Mouse (Mus musculus) CH12.LX (cell line): Measurements from ENCODE around the gene Babam2. TPM values are rescaled to one million over a fixed set of nuclear protein-coding genes. Genes with fewer than 3 reads are reported as not detected.

ENCODE experiments used
- DNase-seq: peaks from one replicate; pipeline ENCODE4 v3.0.0-alpha.2; 2013; ENCODE audit errors: extremely low read depth
- H3K27ac ChIP-seq: 2 replicates; pipeline ENCODE4 v1.5.1; 2012; ENCODE audit warnings: low read depth, mild to moderate bottlenecking, control low read depth, moderate library complexity; ENCODE audit not compliant: insufficient read depth
- H3K27me3 ChIP-seq: replicated peaks from 2 replicates; pipeline ENCODE3; 2012; ENCODE audit warnings: inconsistent platforms
- H3K36me3 ChIP-seq, 2 experiments: replicated peaks in 1 of 2; 2 replicates each; pipeline versions ENCODE3 to v1.6.1; 2012; ENCODE audit warnings: inconsistent platforms in 1 of 2, low read length in 1 of 2, mild to moderate bottlenecking in 1 of 2, mixed read lengths in 1 of 2, moderate library complexity in 1 of 2; ENCODE audit not compliant: control insufficient read depth in 1 of 2, insufficient read depth in 1 of 2
- H3K4me1 ChIP-seq, 2 experiments: 2 replicates each; pipeline ENCODE4 v1.6.1; 2012; ENCODE audit warnings: inconsistent platforms in 1 of 2, moderate library complexity in 1 of 2; ENCODE audit not compliant: insufficient read depth in 2 of 2, control insufficient read depth in 1 of 2
- H3K4me2 ChIP-seq: 2 replicates; pipeline ENCODE4 v1.6.1; 2012; ENCODE audit warnings: low read depth, mild to moderate bottlenecking, control low read depth; ENCODE audit not compliant: poor library complexity, insufficient read depth, severe bottlenecking
- H3K4me3 ChIP-seq, 3 experiments: fragments of 150-350 bp in 1 of 3; sonication (generic) in 1 of 3; replicated peaks in 1 of 3; 2 replicates each; pipeline versions ENCODE3 to v1.5.1; 2011 to 2012; ENCODE audit warnings: low read depth in 2 of 3, low read length in 2 of 3, mild to moderate bottlenecking in 2 of 3, moderate library complexity in 2 of 3, control low read depth in 1 of 3, improper control_type of control experiment in 1 of 3, inconsistent platforms in 1 of 3, mixed read lengths in 1 of 3; ENCODE audit not compliant: poor library complexity in 1 of 3
- H3K79me2 ChIP-seq: replicated peaks from 2 replicates; pipeline ENCODE4 v1.6.1; 2012; ENCODE audit warnings: mild to moderate bottlenecking, moderate library complexity; ENCODE audit not compliant: control insufficient read depth, poor library complexity, insufficient read depth, severe bottlenecking; ENCODE audit errors: extremely low read depth
- H3K9ac ChIP-seq: 2 replicates; pipeline ENCODE4 v1.6.1; 2012; ENCODE audit warnings: low read depth, mild to moderate bottlenecking, control low read depth, moderate library complexity; ENCODE audit not compliant: insufficient read depth
- H3K9me3 ChIP-seq: replicated peaks from 2 replicates; pipeline ENCODE3; 2012; ENCODE audit warnings: low read length, inconsistent platforms, mixed read lengths
- BHLHE40 ChIP-seq: IDR thresholded peaks from 2 replicates; pipeline ENCODE4 v1.6.1; 2011; ENCODE audit warnings: mild to moderate bottlenecking, low read depth, low read length, improper control_type of control experiment
- CHD1 ChIP-seq: IDR thresholded peaks from 2 replicates; pipeline ENCODE4 v1.6.1; 2012; ENCODE audit warnings: low read depth, low read length, improper control_type of control experiment, inconsistent platforms
- CHD2 ChIP-seq: IDR thresholded peaks from 2 replicates; pipeline ENCODE4 v1.6.1; 2011; ENCODE audit warnings: low read length, improper control_type of control experiment
- CTCF ChIP-seq, 2 experiments: IDR thresholded peaks in 1 of 2; conservative IDR thresholded peaks in 1 of 2; 2 replicates each; pipeline ENCODE4 v1.5.1; 2011 to 2012; ENCODE audit warnings: low read depth in 2 of 2, low read length in 2 of 2, improper control_type of control experiment in 1 of 2, inconsistent platforms in 1 of 2, mild to moderate bottlenecking in 1 of 2, moderate library complexity in 1 of 2
- E2F4 ChIP-seq: IDR thresholded peaks from 2 replicates; pipeline ENCODE4 v1.6.1; 2011; ENCODE audit warnings: low read depth, low read length, improper control_type of control experiment; ENCODE audit not compliant: insufficient replicate concordance
- EP300 ChIP-seq: IDR thresholded peaks from 2 replicates; pipeline ENCODE4 v1.6.1; 2011; ENCODE audit warnings: low read length, improper control_type of control experiment
- GABPA ChIP-seq: IDR thresholded peaks from 2 replicates; pipeline ENCODE4 v1.6.1; 2012; ENCODE audit warnings: low read depth, low read length, improper control_type of control experiment, inconsistent platforms; ENCODE audit not compliant: insufficient replicate concordance
- HCFC1 ChIP-seq: IDR thresholded peaks from 2 replicates; pipeline ENCODE4 v1.6.1; 2012; ENCODE audit warnings: low read depth, mild to moderate bottlenecking, inconsistent platforms, low read length, improper control_type of control experiment
- JUN ChIP-seq: IDR thresholded peaks from 2 replicates; pipeline ENCODE4 v1.6.1; 2011; ENCODE audit warnings: low read depth, mild to moderate bottlenecking, low read length, improper control_type of control experiment, moderate library complexity; ENCODE audit not compliant: insufficient read depth
- JUND ChIP-seq: conservative IDR thresholded peaks from 2 replicates; pipeline ENCODE4 v1.6.1; 2011; ENCODE audit warnings: low read depth, low read length, improper control_type of control experiment
- MAFK ChIP-seq: IDR thresholded peaks from 2 replicates; pipeline ENCODE4 v1.6.1; 2011; ENCODE audit warnings: low read length, improper control_type of control experiment; ENCODE audit not compliant: insufficient replicate concordance
- MAX ChIP-seq: IDR thresholded peaks from 2 replicates; pipeline ENCODE4 v1.6.1; 2011; ENCODE audit warnings: low read length, improper control_type of control experiment
- MAZ ChIP-seq: IDR thresholded peaks from 2 replicates; pipeline ENCODE4 v1.6.1; 2012; ENCODE audit warnings: low read depth, mild to moderate bottlenecking, inconsistent platforms, low read length, improper control_type of control experiment, moderate library complexity
- MEF2A ChIP-seq: IDR thresholded peaks from 2 replicates; pipeline ENCODE4 v1.6.1; 2014; ENCODE audit warnings: low read depth, mild to moderate bottlenecking, inconsistent platforms, low read length, improper control_type of control experiment, borderline replicate concordance
- MXI1 ChIP-seq: IDR thresholded peaks from 2 replicates; pipeline ENCODE4 v1.6.1; 2011; ENCODE audit warnings: mild to moderate bottlenecking, low read depth, low read length, improper control_type of control experiment
- NELFE ChIP-seq: IDR thresholded peaks from 2 replicates; pipeline ENCODE4 v1.6.1; 2011; ENCODE audit warnings: low read depth, low read length, improper control_type of control experiment
- PAX5 ChIP-seq: IDR thresholded peaks from 2 replicates; pipeline ENCODE4 v1.6.1; 2012; ENCODE audit warnings: low read length, inconsistent platforms, mixed read lengths
- POLR2A ChIP-seq: IDR thresholded peaks from 2 replicates; pipeline ENCODE4 v1.6.1; 2011; ENCODE audit warnings: low read depth, mild to moderate bottlenecking, improper control_type of control experiment, low read length
- RAD21 ChIP-seq: IDR thresholded peaks from 2 replicates; pipeline ENCODE4 v1.6.1; 2011; ENCODE audit warnings: low read depth, mild to moderate bottlenecking, low read length, improper control_type of control experiment, moderate library complexity
- TBP ChIP-seq: conservative IDR thresholded peaks from 2 replicates; pipeline ENCODE4 v1.6.1; 2011; ENCODE audit warnings: low read depth, low read length, improper control_type of control experiment
- UBTF ChIP-seq: IDR thresholded peaks from 2 replicates; pipeline ENCODE4 v1.6.1; 2012; ENCODE audit warnings: low read depth, mild to moderate bottlenecking, inconsistent platforms, low read length, improper control_type of control experiment, moderate library complexity
- USF1 ChIP-seq: IDR thresholded peaks from 2 replicates; pipeline ENCODE4 v1.6.1; 2014; ENCODE audit warnings: low read depth, mild to moderate bottlenecking, inconsistent platforms, low read length, improper control_type of control experiment
- USF2 ChIP-seq: conservative IDR thresholded peaks from 2 replicates; pipeline ENCODE4 v1.6.1; 2011; ENCODE audit warnings: low read depth, low read length, improper control_type of control experiment
- ZC3H11A ChIP-seq: IDR thresholded peaks from 2 replicates; pipeline ENCODE4 v1.6.1; 2012; ENCODE audit warnings: low read depth, mild to moderate bottlenecking, inconsistent platforms, low read length, improper control_type of control experiment
- ZNF384 ChIP-seq: IDR thresholded peaks from 2 replicates; pipeline ENCODE4 v1.6.1; 2012; ENCODE audit warnings: low read depth, low read length, improper control_type of control experiment, inconsistent platforms
- dilution Hi-C: fragments of 300-500 bp; cut with MboI; formaldehyde crosslinking; loops from 2 replicates; pipeline ENCODE4 v1.14.3; 2020; ENCODE audit warnings: low sequenced_read_pairs; ENCODE audit not compliant: extremely low pct_unique_long_range_greater_than_20kb, extremely low pct_ligation_motif_present
- in situ Hi-C: fragments of 300-500 bp; cut with MboI; formaldehyde crosslinking; loops from 3 replicates; pipeline ENCODE4 v1.14.3; 2019; ENCODE audit warnings: low sequenced_read_pairs, low pct_ligation_motif_present, low pct_unique_long_range_greater_than_20kb, mixed read lengths
- polyA plus RNA-seq: library from polyadenylated mRNA; unstranded; fragments of >175 nt; gene quantifications from 2 replicates; pipeline ENCODE4 v1.2.1, GENCODE M21; 2012; ENCODE audit warnings: low read depth; ENCODE audit not compliant: insufficient read length
- total RNA-seq, 2 experiments: library from RNA; depleted of rRNA; stranded (reverse); fragments of 300-350 nt in 1 of 2; fragments of >200 nt in 1 of 2; gene quantifications; 2 replicates each; pipeline ENCODE4 v1.2.3; 2012 to 2014

Gene Babam2
- total and polyA plus RNA-seq, 3 experiments = 38.2 to 78.0 (median 39.8) TPM

GRCm38 (mm10) chr5:32127226-32127625 is 429.7 kb downstream of the Babam2 start:
- in situ Hi-C loops = no loop called here
- dilution Hi-C loops = no loop called here
- no peak for DNase-seq
- H3K4me1 ChIP-seq = no peaks in the 10 kb centered on the region; a peak in 1 of 4 replicates
- H3K4me3 ChIP-seq = no peak overlapping the region
- H3K36me3 ChIP-seq = no peaks in the 10 kb centered on the region
- H3K27me3 ChIP-seq = peaks cover 12% of the 10 kb centered on the region
- H3K27ac ChIP-seq = no peak overlapping the region
- TF ChIP-seq MEF2A = no peak
- no peak for TF ChIP-seq E2F4
- TF ChIP-seq JUND = no peak
- no peak for TF ChIP-seq MAZ
- no peak for TF ChIP-seq TBP
- TF ChIP-seq USF2 = no peak
- no peak for TF ChIP-seq RAD21
- TF ChIP-seq USF1 = no peak
- no peak for TF ChIP-seq CHD1
- no peak for TF ChIP-seq MXI1
- H3K79me2 ChIP-seq = no peaks in the 10 kb centered on the region
- no peak overlapping the region for H3K4me2 ChIP-seq
- H3K9me3 ChIP-seq = no peaks in the 10 kb centered on the region
- H3K9ac ChIP-seq = no peak overlapping the region

- no peaks in the 10 kb centered on the region for H3K79me2 ChIP-seq
- in situ Hi-C loops = no loop called here
- no peaks in the 10 kb centered on the region for H3K36me3 ChIP-seq
- peaks cover 0 to 2% of the 10 kb centered on the region in 2 experiments; a peak in 2 of 4 replicates for H3K4me1 ChIP-seq
- no peak overlapping the region for H3K27ac ChIP-seq
- DNase-seq = no peak
- no peak for TF ChIP-seq JUN
- no peak for TF ChIP-seq TBP
- no peak for TF ChIP-seq ZNF384
- no peak for TF ChIP-seq ZC3H11A
- no peak for TF ChIP-seq POLR2A
- TF ChIP-seq RAD21 = no peak
- TF ChIP-seq UBTF = no peak
- no peak for TF ChIP-seq EP300
- TF ChIP-seq CHD2 = no peak
- no peak for TF ChIP-seq HCFC1
- no peak for TF ChIP-seq PAX5
- no peak for TF ChIP-seq MAFK
- TF ChIP-seq CTCF (conservative IDR thresholded peaks at IDR 0.05 in 1 of 2, IDR thresholded peaks at IDR 0.05 in 1 of 2; ENCODE audit: low read depth in 2 of 2, low read length in 2 of 2) = no peak
- TF ChIP-seq MAX = no peak
- no peak for TF ChIP-seq GABPA
- TF ChIP-seq NELFE = no peak
- no peak for TF ChIP-seq BHLHE40
- dilution Hi-C loops = no loop called here
- no peak overlapping the region for H3K9ac ChIP-seq
- peaks cover 19% of the 10 kb centered on the region for H3K27me3 ChIP-seq
- H3K9me3 ChIP-seq = no peaks in the 10 kb centered on the region
- no peak overlapping the region for H3K4me2 ChIP-seq
- H3K4me3 ChIP-seq = no peak overlapping the region
These were observed 430.4 kb downstream of the Babam2 start for GRCm38 (mm10) chr5:32127927-32128326.
